ENCODE assay signal across 16 mouse cellular contexts in genomic region chr13:56354630-56355029, GRCm38 (mm10). TPM values are rescaled to one million over a fixed set of nuclear protein-coding genes. Genes with fewer than 3 reads are reported as not detected.
"Had no signal": no experiment of that assay in that cellular context is flagged by ENCODE, and none has a peak within 500 bp of the region (broad histone marks: within the 10 kb centered on the region; RNA-seq: fewer than 3 reads in every experiment).

No protein-coding gene starts in this region.

- H3K36me3 ChIP-seq: neural tube, embryonic 15.5 days; stomach, embryonic 15.5 days had no signal

- H3K9me3 ChIP-seq: neural tube, embryonic 15.5 days; stomach, embryonic 15.5 days had no signal

- H3K4me1 ChIP-seq: neural tube, embryonic 15.5 days had no signal

- H3K27me3 ChIP-seq: neural tube, embryonic 15.5 days; stomach, embryonic 15.5 days had no signal

- H3K4me2 ChIP-seq: neural tube, embryonic 15.5 days; stomach, embryonic 15.5 days had no signal

- H3K9ac ChIP-seq: neural tube, embryonic 15.5 days; stomach, embryonic 15.5 days had no signal

- H3K4me3 ChIP-seq: neural tube, embryonic 15.5 days; stomach, embryonic 15.5 days had no signal

- H3K27ac ChIP-seq: neural tube, embryonic 15.5 days; stomach, embryonic 15.5 days; stomach, postnatal 0 days had no signal

- DNase-seq: retina, postnatal 1 day; right cerebral cortex, adult 18-20 months; right cerebral cortex, postnatal 14 days; right cerebral cortex, postnatal 25 days; right cerebral cortex, postnatal 4 days; spleen, adult 18-20 months; thymus, adult 18-20 months; thymus, adult 2 months; thymus, postnatal 14 days; thymus, postnatal 25 days; thymus, postnatal 36 days; thymus, postnatal 4 days had no signal

RNA-seq across cellular contexts. Expression of gene Cxcl14, which starts 58.3 kb away (rescaled TPM):
- total RNA-seq: neutrophil, adult 5-6 weeks had no signal
